Mouse (Mus musculus) bone marrow, adult 2 months (tissue): Measurements from ENCODE around the gene Fanci.

Experiments used
- CTCF ChIP-seq: fragments of 200-500 bp; IDR thresholded peaks from 2 replicates; pipeline ENCODE4 v1.5.1; 2011; ENCODE audit warnings: low read length, control low read depth; ENCODE audit not compliant: control insufficient read depth, insufficient read depth
- POLR2A ChIP-seq: fragments of 200-500 bp; IDR thresholded peaks from 2 replicates; pipeline ENCODE4 v1.6.1; 2011; ENCODE audit warnings: low read depth, mild to moderate bottlenecking, control low read depth, low read length, borderline replicate concordance; ENCODE audit not compliant: control insufficient read depth

GRCm38 (mm10) chr7:79359183-79359435, 32.6 kb upstream of the Fanci start:
- TF ChIP-seq POLR2A (no peak), CTCF (no peak)
